Mouse (Mus musculus) natural killer cell, adult 2 months (primary cell): ENCODE results near the gene Tmem39a.

Experiments
- DNase-seq, 2 experiments: peaks; one replicate each; pipeline ENCODE4 v3.0.0; 2022; ENCODE audit warnings: low spot score in 2 of 2

Gene Tmem39a

GRCm38 (mm10) chr16:38587572-38587971 is 29.1 kb downstream of the Tmem39a start:
- DNase-seq, result no peak

GRCm38 (mm10) chr16:38591506-38591905 is 33.0 kb downstream of the Tmem39a start:
- DNase-seq, result no peak

- DNase-seq, result no peak
These were observed 33.7 kb downstream of the Tmem39a start for GRCm38 (mm10) chr16:38592026-38592678.

GRCm38 (mm10) chr16:38592946-38593345 is 34.4 kb downstream of the Tmem39a start:
- DNase-seq, result no peak

GRCm38 (mm10) chr16:38594435-38594834 is 35.9 kb downstream of the Tmem39a start:
- no peak for DNase-seq

- no peak for DNase-seq
These were observed 37.6 kb downstream of the Tmem39a start for GRCm38 (mm10) chr16:38596099-38596498.

- DNase-seq, result no peak
These were observed 38.2 kb downstream of the Tmem39a start for GRCm38 (mm10) chr16:38596651-38597050.

DNA sequence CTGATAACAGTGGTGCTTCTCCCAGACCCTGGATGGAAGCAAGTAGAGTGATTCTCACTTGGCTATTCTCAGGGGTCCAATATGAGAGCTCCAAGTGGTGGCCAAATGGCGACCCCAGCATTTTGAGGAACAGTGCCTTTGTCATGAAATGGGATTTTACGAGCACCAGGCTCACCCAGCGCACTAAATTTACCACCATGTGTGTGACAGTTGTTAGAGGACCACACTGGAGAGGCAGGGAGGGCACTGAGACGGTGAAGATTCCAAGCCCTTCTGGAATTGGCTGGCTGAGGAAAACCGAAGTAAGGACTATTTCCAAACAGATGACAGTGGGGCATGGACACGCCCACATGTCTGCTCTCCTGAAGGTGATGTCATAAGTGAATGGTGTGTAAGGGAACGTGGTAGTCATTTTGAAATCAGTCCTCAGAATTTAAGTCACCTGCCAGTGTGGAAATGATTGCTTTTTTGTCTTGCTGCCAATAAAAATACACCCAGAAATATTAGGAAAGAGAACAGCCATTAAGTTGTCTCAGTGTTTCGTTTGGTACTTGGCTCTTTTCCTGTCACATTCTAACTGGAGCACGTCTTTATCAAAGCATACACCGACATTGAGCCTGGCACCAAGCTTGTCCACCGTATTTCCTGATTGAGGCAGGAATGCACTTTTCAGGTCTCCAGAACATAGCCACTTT is 40.6 kb downstream of the Tmem39a start:
- no peak for DNase-seq

DNA sequence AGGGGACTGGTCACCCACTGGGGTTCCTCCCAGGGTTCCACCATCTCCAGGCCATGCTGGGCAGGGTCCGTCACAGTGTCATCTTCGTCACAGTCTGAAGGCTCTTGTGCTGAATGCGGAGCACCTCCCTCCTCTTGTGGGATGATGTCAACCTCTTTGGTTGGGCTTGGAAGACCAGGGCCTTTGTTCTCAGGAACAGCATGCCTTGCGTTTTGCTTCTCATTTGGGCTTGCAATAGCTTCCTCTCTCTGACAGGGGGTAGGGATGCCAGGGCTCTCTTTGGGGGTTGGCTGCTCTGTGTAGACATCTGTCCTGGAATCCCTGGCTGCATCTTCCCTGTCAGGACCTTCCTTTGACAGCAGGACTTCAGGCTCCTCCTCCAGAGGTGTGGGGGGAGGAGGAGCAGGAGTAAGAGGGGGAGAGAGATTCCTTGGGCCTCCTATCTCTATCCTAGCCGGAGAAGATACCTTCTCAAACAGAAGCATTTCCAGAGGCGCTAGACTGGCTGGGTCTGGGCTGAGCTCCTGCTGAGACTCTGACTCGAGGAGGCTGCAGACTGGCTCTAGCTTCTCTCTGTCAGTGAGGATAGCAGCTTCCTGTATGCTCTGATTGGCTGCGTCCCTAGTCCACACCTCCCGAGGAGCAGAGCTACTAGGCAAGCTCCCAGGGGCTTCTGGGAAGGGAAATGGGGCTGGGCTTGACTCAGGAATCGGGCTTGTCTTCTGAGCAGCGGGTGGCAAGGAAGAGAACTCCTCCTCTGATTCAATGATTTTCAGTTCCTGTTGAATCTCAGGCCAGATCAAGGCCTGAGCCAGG is 44.7 kb downstream of the Tmem39a start:
- DNase-seq, result no peak

DNA sequence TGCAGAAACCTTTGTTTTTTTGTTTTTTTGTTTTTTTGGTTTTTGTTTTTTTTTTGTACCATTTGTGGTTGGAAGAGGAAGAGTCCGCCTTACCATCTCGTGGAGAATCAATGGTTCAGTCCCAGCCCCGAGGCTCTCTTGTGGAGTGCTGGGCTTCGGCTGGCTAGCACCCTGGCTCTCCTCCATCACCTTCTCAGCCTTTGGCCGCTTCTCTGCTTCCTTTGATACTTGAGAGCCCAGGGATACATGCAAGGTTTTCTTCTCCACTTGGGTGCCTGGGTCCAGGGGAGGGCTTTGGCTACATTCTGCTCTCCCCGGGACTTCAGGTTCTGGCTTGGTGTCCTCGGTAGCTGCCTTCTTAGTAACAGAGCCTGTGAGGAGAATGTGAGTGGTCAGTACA is 48.0 kb downstream of the Tmem39a start:
- no peak for DNase-seq

- no peak for DNase-seq
These were observed 50.2 kb downstream of the Tmem39a start for GRCm38 (mm10) chr16:38608687-38609086.

DNA sequence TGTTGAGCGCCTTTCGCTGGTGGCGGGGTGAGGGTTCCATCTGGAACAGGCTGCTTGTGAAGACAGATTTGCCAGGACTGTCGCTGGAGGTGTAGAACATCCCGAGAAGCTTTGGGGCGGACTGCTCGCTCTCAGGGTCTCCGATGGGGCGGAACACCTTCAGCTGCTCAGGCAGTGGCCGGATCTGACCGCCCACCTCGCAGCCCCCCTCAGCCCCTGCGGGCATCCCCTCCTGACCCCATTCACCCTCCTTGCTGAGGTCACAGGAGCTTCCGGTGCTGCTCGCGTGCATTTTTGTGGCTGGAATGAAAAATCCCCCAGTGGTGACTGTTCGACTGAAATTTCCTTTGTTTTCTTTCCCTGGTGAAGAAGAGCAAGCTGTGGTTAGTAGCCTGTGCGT is 50.6 kb downstream of the Tmem39a start:
- DNase-seq, result no peak

GRCm38 (mm10) chr16:38612646-38613045 is 54.1 kb downstream of the Tmem39a start:
- DNase-seq, result no peak

GRCm38 (mm10) chr16:38613646-38614045 is 55.1 kb downstream of the Tmem39a start:
- no peak for DNase-seq

- DNase-seq, result no peak
These were observed 59.5 kb downstream of the Tmem39a start for GRCm38 (mm10) chr16:38617977-38618376.

DNA sequence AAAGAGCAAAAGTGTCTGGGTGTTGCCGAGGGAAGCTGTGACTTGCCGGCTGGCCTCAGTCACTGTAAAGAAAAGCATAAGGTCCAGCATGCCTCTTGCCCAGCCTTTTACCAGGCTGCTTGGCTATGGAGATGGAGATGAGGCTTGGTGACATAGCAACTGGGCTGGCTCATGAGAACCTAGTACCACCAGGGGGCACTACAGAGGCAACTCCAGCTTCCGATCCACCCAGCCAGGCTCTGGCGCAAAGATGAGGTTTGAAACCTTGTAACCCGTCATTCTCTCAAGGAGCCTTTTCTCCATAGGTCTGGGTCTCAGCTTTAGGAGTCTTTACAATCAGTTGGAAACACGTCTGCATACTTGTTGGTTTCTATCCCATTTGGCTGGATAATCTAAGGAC is 60.6 kb downstream of the Tmem39a start:
- peak; percentile 38 to 61 for DNase-seq

DNA sequence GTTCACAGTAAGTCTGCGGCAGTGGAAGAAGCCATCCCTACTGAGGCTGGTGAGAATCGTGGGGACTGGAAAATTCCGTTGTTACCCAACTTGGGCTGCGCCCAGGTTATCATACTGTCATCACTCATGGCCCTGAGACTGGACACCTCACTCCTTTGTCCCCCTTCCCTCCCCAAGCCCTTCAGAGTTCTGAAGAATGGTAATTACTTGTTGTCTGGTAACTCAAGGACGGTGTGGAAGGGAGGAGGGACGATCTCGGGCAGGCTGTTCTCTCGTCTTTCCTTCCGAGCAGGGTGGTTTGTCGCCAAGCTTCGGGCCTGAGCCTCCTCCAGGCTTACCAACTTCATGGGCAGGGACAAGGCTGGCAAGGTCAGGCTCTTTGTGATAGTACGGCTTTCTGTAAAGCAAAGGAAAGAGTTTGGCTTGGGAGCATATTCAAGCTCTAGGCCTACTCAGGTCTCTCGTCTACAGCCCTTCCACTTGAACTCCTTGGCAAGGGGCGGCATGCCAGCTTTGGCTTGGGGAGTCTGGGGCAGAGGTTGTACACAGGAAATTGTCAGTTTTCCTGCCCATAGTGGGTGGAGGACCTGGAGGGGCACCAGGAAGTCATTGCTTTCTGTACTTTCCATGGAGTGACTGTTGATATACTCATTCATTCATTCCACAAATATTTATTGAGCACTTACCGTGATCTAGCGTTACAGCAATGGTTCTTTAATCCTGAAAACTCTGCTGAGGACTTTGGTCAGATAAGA is 62.4 kb downstream of the Tmem39a start:
- DNase-seq, result no peak

- DNase-seq, result no peak
These were observed 63.8 kb downstream of the Tmem39a start for GRCm38 (mm10) chr16:38622283-38622682.

DNA sequence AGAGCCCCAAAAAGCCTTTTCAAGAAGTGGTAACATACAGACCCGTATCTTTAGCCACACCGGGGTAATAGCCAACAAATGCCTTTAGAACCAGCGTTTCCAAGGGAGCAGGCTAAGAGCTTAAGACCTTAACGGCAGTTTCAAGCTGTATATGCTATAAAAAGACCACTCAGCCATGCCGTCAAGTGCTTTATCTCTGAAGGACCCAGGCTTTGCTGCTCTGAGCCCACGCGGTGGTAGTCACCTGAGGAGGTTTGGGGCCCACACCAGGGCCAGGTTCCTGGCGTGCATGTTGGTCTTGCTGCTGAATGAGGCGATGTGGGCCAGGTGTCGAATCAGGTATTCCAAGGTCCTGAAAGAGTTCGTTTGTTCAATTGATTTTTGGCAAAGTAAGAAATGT is 65.8 kb downstream of the Tmem39a start:
- DNase-seq, result no peak

DNA sequence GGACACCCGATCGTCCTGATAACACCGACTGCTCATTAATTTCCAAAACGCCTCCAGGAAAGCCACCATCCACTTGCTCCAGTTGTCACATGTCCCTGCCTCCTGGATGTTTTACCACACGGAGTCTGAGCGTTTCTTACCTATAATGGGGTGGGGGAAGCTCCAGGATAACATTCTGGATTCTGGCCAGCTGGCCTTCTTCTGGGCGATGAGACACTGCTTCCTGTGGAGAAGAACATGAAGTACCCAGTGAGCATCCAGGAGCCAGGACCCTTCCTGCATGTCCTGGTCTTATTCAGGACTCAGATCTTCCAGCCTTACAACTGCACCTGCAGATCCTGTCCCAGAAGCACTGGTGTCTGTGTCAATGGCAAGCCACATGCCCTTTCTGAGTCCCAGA is 66.9 kb downstream of the Tmem39a start:
- no peak for DNase-seq

- DNase-seq, result no peak
These were observed 67.4 kb downstream of the Tmem39a start for GRCm38 (mm10) chr16:38625811-38626369.

DNA sequence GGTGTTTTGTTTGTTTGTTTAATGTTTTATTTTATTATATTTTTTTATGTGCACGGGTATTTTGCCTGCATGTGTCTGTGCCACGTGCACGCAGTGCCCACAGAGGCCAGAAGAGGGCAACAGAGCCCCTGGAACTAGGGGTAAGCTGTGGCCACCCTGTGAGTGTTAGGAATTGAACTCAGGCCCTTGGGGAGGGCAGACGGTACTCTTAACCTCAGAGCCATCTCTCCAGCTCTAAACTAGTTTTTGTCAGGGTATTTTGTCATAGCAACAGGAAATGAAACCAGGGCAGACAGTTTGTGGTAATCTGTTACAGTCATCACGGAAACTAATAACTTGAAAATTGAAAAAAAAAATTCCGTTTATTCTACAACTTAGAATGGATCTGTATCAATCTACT is 73.6 kb downstream of the Tmem39a start:
- peak; percentile 23 to 47 for DNase-seq
